Mouse (Mus musculus): ENCODE measurements at regions not wholly inside any gene's neighbourhood (a gene's known extent, or its start where the extent isn't known, plus 50 kb on each side); places are given as distances from the start of the nearest gene placed in this dataset.

DNA sequence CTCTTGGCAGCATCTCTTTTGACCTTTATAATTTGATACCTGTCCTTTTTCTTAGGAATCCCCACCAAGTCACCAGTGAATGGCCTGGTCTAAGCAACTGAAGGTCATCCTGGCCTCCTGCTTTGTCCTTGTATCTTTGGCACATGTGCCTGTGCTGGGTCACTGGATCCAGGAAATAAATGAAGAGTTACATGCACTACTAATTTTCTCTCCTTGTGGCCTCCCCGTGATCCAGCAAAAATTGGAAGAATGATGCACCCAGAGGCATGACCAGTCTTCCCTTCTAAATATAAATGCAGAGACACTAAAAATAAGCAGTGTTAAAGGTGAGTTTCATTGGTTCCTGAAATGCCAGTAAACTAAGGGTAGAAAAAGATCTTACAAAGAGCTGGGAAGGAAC is 141.4 kb upstream of the Nampt start:
- H3K27me3 ChIP-seq (ENCODE audit: control insufficient read depth, insufficient read depth, low read length) = no peaks in the 10 kb centered on the region

DNA sequence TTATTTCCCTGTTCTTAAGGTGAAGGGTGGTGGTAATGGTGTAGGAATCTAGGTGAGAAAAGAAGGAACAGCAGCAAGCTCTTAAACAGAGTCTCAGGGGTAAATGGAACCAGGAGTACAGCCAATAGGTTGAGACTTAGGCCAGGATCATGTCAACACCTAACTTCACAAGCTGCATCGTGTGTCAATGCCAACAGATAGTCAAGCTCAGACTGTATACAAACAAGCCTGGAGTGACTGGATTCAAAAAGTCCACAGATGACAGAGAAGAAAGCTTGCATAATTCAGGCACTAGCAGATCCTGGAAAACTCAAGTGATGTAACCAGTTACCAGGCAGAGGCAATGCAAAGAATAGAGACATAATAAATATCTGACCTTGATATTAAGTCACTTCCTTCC is 140.6 kb upstream of the Nampt start:
- no peaks in the 10 kb centered on the region for H3K36me3 ChIP-seq (ENCODE audit: control insufficient read depth, insufficient read depth, low read length)
- no peak overlapping the region for H3K27ac ChIP-seq (ENCODE audit: control insufficient read depth, insufficient read depth, low read depth, low read length)
- no peaks in the 10 kb centered on the region for H3K4me1 ChIP-seq (ENCODE audit: control insufficient read depth, insufficient read depth, low read length)
- no peaks in the 10 kb centered on the region for H3K27me3 ChIP-seq (ENCODE audit: control insufficient read depth, insufficient read depth, low read length)
- TF ChIP-seq CTCF (IDR thresholded peaks at IDR 0.05; ENCODE audit: control insufficient read depth, insufficient read depth, insufficient replicate concordance, low read depth, low read length) (no peak), POLR2A (IDR thresholded peaks at IDR 0.05; ENCODE audit: control insufficient read depth, low read depth, low read length) (no peak)
- no peak overlapping the region for H3K4me3 ChIP-seq (ENCODE audit: control insufficient read depth, low read depth, low read length)

More for the DNA sequence above, 141.4 kb upstream of the Nampt start:
- no peaks in the 10 kb centered on the region for H3K36me3 ChIP-seq (ENCODE audit: control insufficient read depth, insufficient read depth, low read length)
- no peak overlapping the region for H3K27ac ChIP-seq (ENCODE audit: control insufficient read depth, insufficient read depth, low read depth, low read length)
- no peaks in the 10 kb centered on the region for H3K4me1 ChIP-seq (ENCODE audit: control insufficient read depth, insufficient read depth, low read length)
- no peak overlapping the region for H3K4me3 ChIP-seq (ENCODE audit: control insufficient read depth, low read depth, low read length)
- TF ChIP-seq POLR2A (IDR thresholded peaks at IDR 0.05; ENCODE audit: control insufficient read depth, low read depth, low read length) = no peak
- TF ChIP-seq CTCF (IDR thresholded peaks at IDR 0.05; ENCODE audit: control insufficient read depth, insufficient read depth, insufficient replicate concordance, low read depth, low read length) = no peak

DNA sequence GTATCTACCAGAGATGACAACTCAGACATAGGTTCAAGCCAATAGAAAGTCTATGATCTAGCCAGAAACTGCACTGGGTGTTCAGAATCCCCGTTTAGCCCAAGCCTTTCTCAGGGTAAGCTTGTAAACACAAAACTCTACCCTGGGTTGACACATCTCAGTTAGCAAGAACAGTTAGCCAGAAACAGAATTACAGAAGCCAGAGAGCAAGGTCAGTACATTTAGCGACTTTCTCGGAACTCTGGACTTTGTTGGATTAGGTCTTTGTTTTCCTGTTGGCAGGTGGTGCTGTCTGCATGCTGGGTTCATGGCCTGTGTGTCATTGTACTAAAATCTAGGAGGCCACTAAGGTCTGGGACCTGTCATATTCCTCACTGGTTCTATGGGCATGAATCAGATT is 137.4 kb upstream of the Nampt start:
- no peaks in the 10 kb centered on the region for H3K4me1 ChIP-seq (ENCODE audit: control insufficient read depth, insufficient read depth, low read length)
- H3K4me3 ChIP-seq (ENCODE audit: control insufficient read depth, low read depth, low read length) = no peak overlapping the region
- no peaks in the 10 kb centered on the region for H3K36me3 ChIP-seq (ENCODE audit: control insufficient read depth, insufficient read depth, low read length)
- H3K27me3 ChIP-seq (ENCODE audit: control insufficient read depth, insufficient read depth, low read length) = no peaks in the 10 kb centered on the region
- no peak overlapping the region for H3K27ac ChIP-seq (ENCODE audit: control insufficient read depth, insufficient read depth, low read depth, low read length)
- no peak for TF ChIP-seq CTCF (IDR thresholded peaks at IDR 0.05; ENCODE audit: control insufficient read depth, insufficient read depth, insufficient replicate concordance, low read depth, low read length)
- TF ChIP-seq POLR2A (IDR thresholded peaks at IDR 0.05; ENCODE audit: control insufficient read depth, low read depth, low read length) = no peak

DNA sequence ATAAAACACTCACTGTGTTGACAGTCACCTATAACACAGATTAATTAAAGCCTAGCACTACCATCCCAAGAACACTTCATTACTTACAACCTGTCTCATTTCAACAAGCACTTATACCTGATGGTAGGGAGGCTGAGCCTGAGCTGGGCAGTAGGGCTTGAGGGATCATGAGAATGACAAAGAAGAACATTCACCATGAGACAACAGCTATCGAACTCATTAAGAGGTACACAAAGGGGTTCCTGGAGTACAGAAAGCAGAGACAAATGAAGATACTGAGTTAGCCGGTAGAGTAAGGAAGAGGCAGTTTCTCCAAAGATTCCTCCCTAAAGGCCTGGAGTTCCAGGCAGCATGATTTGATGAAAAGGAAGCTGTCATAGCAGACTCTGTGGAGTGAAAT is 136.0 kb upstream of the Nampt start:
- Histone ChIP-seq H3K4me1 (ENCODE audit: control insufficient read depth, insufficient read depth, low read length) (no peaks in the 10 kb centered on the region), H3K27ac (ENCODE audit: control insufficient read depth, insufficient read depth, low read depth, low read length) (no peak overlapping the region), H3K27me3 (ENCODE audit: control insufficient read depth, insufficient read depth, low read length) (no peaks in the 10 kb centered on the region), H3K36me3 (ENCODE audit: control insufficient read depth, insufficient read depth, low read length) (no peaks in the 10 kb centered on the region), H3K4me3 (ENCODE audit: control insufficient read depth, low read depth, low read length) (no peak overlapping the region)
- TF ChIP-seq CTCF (IDR thresholded peaks at IDR 0.05; ENCODE audit: control insufficient read depth, insufficient read depth, insufficient replicate concordance, low read depth, low read length) = no peak
- no peak for TF ChIP-seq POLR2A (IDR thresholded peaks at IDR 0.05; ENCODE audit: control insufficient read depth, low read depth, low read length)

DNA sequence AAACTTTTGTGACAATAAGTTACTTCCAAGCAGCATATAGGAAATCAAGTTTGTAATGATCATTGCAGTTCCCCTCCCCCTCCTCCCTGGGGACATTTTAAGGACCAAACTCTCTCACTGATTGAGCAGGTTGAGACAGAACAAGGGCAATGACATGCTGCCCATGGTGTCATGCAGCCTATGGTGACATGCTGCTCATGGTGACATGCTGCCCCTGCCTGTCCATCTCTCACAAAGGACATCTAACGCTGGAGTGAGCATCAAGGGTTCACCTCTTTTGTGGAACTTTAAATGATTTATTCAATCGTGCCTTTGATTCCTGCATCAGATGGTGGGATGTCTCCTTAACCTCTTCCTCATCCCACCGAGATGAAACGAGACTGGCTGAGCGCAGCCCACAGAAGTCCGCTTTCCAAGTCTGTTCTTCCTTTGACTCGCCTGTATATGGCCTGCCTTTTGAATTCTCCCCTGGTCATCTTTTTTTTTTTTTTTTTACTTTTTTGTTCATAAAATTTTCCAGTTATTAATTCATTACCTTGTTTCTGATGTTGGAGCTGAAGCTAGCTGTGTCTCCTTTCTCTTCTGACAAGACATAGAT is 133.5 kb upstream of the Nampt start:
- H3K27me3 ChIP-seq (ENCODE audit: control insufficient read depth, insufficient read depth, low read length) = no peaks in the 10 kb centered on the region
- no peak overlapping the region for H3K27ac ChIP-seq (ENCODE audit: control insufficient read depth, insufficient read depth, low read depth, low read length)
- no peaks in the 10 kb centered on the region for H3K36me3 ChIP-seq (ENCODE audit: control insufficient read depth, insufficient read depth, low read length)
- H3K4me1 ChIP-seq (ENCODE audit: control insufficient read depth, insufficient read depth, low read length) = no peaks in the 10 kb centered on the region
- no peak for TF ChIP-seq POLR2A (IDR thresholded peaks at IDR 0.05; ENCODE audit: control insufficient read depth, low read depth, low read length)
- no peak for TF ChIP-seq CTCF (IDR thresholded peaks at IDR 0.05; ENCODE audit: control insufficient read depth, insufficient read depth, insufficient replicate concordance, low read depth, low read length)
- no peak overlapping the region for H3K4me3 ChIP-seq (ENCODE audit: control insufficient read depth, low read depth, low read length)

DNA sequence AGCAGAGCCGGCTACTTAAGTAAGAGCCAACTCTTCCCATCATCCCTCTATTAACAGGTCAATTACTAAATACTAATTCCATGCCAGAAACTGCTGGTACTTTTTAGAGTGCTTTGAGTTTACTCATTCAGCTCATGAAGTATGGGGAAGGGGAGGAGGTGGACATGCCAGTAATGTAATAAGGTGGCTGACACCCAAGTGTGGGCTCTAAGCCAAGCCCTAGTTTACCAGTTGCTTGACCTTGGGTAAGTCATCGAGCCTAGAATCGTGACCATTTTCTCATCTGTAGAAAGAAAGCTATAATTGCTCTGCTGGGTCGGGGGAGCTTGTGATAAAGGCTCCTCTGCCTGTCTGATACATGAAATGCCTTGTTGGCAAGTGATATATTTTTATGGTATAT is 130.0 kb upstream of the Nampt start:
- Histone ChIP-seq H3K36me3 (ENCODE audit: control insufficient read depth, insufficient read depth, low read length) (no peaks in the 10 kb centered on the region), H3K27me3 (ENCODE audit: control insufficient read depth, insufficient read depth, low read length) (no peaks in the 10 kb centered on the region), H3K4me3 (ENCODE audit: control insufficient read depth, low read depth, low read length) (no peak overlapping the region), H3K27ac (ENCODE audit: control insufficient read depth, insufficient read depth, low read depth, low read length) (no peak overlapping the region), H3K4me1 (ENCODE audit: control insufficient read depth, insufficient read depth, low read length) (no peaks in the 10 kb centered on the region)
- TF ChIP-seq CTCF (IDR thresholded peaks at IDR 0.05; ENCODE audit: control insufficient read depth, insufficient read depth, insufficient replicate concordance, low read depth, low read length) (no peak), POLR2A (IDR thresholded peaks at IDR 0.05; ENCODE audit: control insufficient read depth, low read depth, low read length) (no peak)

DNA sequence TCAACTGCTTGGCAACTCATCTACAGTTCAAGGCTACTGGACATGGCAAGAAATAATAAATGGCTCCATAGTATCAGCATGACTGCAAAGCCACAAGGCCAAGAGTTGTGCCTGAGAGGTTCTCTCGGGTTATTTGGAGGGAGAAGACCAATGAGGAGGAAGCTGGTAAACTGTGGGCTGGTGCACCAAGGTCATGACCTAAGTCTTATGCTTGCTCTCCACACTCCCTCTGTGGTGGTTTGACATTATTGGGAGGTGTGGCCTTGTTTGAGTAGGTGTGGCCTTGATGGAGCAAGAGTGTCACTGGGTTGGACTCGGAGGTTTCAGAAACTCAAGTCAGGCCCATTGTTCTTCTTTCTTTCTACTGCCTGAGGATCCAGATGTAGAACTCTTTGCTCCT is 129.2 kb upstream of the Nampt start:
- H3K27ac ChIP-seq (ENCODE audit: control insufficient read depth, insufficient read depth, low read depth, low read length) = no peak overlapping the region

More for the DNA sequence above, 129.2 kb upstream of the Nampt start:
- Histone ChIP-seq H3K4me1 (ENCODE audit: control insufficient read depth, insufficient read depth, low read length) (no peaks in the 10 kb centered on the region), H3K36me3 (ENCODE audit: control insufficient read depth, insufficient read depth, low read length) (no peaks in the 10 kb centered on the region), H3K4me3 (ENCODE audit: control insufficient read depth, low read depth, low read length) (no peak overlapping the region), H3K27me3 (ENCODE audit: control insufficient read depth, insufficient read depth, low read length) (no peaks in the 10 kb centered on the region)
- TF ChIP-seq POLR2A (IDR thresholded peaks at IDR 0.05; ENCODE audit: control insufficient read depth, low read depth, low read length) (no peak), CTCF (IDR thresholded peaks at IDR 0.05; ENCODE audit: control insufficient read depth, insufficient read depth, insufficient replicate concordance, low read depth, low read length) (no peak)
